Mouse (Mus musculus): ENCODE data around the gene Hmgn5.

DNA sequence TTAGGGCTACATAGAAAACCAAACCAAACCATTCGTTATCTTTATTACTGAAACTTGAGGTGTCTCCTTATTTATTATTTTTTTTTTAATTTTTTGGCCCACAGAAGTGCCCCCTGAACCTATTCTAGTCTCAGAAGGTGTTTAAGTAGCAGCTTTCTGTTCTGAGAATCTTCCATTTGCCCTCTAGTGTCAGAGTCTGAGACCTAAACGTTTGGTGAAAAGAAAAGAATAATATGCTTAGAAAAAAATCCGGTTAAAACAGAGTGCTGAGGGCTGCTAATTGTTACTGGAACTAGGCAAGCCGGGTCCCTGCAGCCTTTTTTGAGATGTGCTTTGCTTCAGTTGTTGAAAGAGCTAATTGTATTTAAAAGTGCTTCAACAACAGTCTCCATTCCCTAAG, 962 bp upstream of the Hmgn5 start:
- no peak for TF ChIP-seq CTCF (IDR thresholded peaks at IDR 0.05)
- no peak for TF ChIP-seq EP300 (IDR thresholded peaks at IDR 0.05)

All from lung, postnatal 0 days (tissue).